Mouse (Mus musculus) E14TG2a.4 (cell line): ENCODE results near the gene Man2a1.

Source experiments
- CTCF ChIP-seq: conservative IDR thresholded peaks from 2 replicates; pipeline ENCODE4 v1.5.1; 2014; ENCODE audit warnings: low read length
- NANOG ChIP-seq: IDR thresholded peaks from 2 replicates; pipeline ENCODE4 v1.6.1; 2014; ENCODE audit warnings: borderline replicate concordance, low read length, mixed read lengths
- POU5F1 ChIP-seq: IDR thresholded peaks from 2 replicates; pipeline ENCODE4 v1.6.1; 2014; ENCODE audit warnings: low read length, borderline replicate concordance

DNA sequence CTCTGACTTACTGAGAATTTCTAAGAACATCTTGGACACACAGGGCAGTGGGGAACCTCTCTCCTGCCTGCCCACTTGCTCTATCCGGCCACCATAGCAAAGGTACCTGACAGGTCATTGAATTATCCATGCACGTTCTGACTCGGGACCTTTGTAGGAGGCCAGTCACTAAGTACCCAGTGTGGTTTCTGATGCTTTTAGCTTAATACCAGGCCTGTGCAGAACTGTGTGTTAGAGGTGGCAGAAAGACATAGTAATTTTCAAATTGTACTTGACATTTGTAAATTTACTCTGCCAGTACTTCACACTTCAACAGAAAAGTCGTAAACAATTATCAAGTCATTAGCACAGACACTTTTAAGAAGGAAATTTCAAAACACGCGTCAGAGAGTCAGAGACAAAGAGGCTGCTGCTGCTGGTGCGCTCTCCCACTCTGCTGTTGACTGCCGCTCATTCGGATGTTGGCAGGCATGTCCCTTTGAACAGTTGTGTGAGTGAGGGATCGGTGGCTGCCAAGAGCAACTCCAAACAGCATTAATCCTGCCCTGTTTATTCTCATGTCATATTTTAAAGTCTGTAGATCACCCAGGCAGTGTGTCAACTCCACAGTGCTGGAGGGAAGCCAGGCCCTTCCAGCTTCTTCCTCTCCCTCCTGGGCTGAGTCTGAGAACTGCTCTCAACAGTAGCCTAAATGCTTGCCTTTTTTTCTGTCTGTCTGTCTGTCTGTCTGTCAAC, 76.4 kb downstream of the Man2a1 start:
- TF ChIP-seq CTCF: no peak
- no peak for TF ChIP-seq POU5F1
- TF ChIP-seq NANOG: no peak
